Mouse (Mus musculus) neural tube, embryonic 10.5 days (tissue): Measurements from ENCODE around the gene Col27a1.

Experiments
- DNase-seq: peaks from one replicate; pipeline ENCODE4 v3.0.0-alpha.2; 2017; ENCODE audit warnings: low spot score; ENCODE audit errors: extremely low spot score

Col27a1 gene

GRCm38 (mm10) chr4:63307175-63308062 lies 93.6 kb downstream of the Col27a1 start:
- peak; percentile 88 for DNase-seq

GRCm38 (mm10) chr4:63308316-63308715 lies 94.5 kb downstream of the Col27a1 start:
- DNase-seq, result no peak

- DNase-seq, result no peak
Measured at GRCm38 (mm10) chr4:63310247-63310855, 96.5 kb downstream of the Col27a1 start.

- DNase-seq, result no peak
Measured at GRCm38 (mm10) chr4:63311426-63311825, 97.6 kb downstream of the Col27a1 start.

- no peak for DNase-seq
Measured at GRCm38 (mm10) chr4:63314063-63314462, 100.3 kb downstream of the Col27a1 start.

GRCm38 (mm10) chr4:63316076-63316746 lies 102.4 kb downstream of the Col27a1 start:
- no peak for DNase-seq

- DNase-seq, result peak; percentile 57
Measured at GRCm38 (mm10) chr4:63319566-63319965, 105.8 kb downstream of the Col27a1 start.

- DNase-seq, result no peak
Measured at GRCm38 (mm10) chr4:63323275-63323815, 109.5 kb downstream of the Col27a1 start.

GRCm38 (mm10) chr4:63333403-63333802 lies 119.6 kb downstream of the Col27a1 start:
- no peak for DNase-seq

- no peak for DNase-seq
Measured at GRCm38 (mm10) chr4:63338414-63339076, 124.7 kb downstream of the Col27a1 start.

- DNase-seq, result no peak
Measured at GRCm38 (mm10) chr4:63342491-63342890, 128.7 kb downstream of the Col27a1 start.

GRCm38 (mm10) chr4:63343608-63344007 lies 129.8 kb downstream of the Col27a1 start:
- no peak for DNase-seq

GRCm38 (mm10) chr4:63344295-63344694 lies 130.5 kb downstream of the Col27a1 start, which contains the start of gene Orm1:
Gene Orm1, plus strand, starts transcription at chr4:63344560.
- no peak for DNase-seq

GRCm38 (mm10) chr4:63345261-63345660 lies 131.5 kb downstream of the Col27a1 start:
- DNase-seq, result no peak

- no peak for DNase-seq
Measured at GRCm38 (mm10) chr4:63346659-63347058, 132.9 kb downstream of the Col27a1 start.

- no peak for DNase-seq
Measured at GRCm38 (mm10) chr4:63348524-63348923, 134.7 kb downstream of the Col27a1 start.

GRCm38 (mm10) chr4:63355877-63356665 lies 142.3 kb downstream of the Col27a1 start, which contains the start of gene Orm3:
Gene Orm3, plus strand, starts transcription at chr4:63356162.
- no peak for DNase-seq

- DNase-seq, result no peak
Measured at GRCm38 (mm10) chr4:63356981-63357570, 143.3 kb downstream of the Col27a1 start.

- DNase-seq, result no peak
Measured at GRCm38 (mm10) chr4:63359861-63360260, 146.1 kb downstream of the Col27a1 start.

- no peak for DNase-seq
Measured at GRCm38 (mm10) chr4:63362150-63362549, 148.3 kb downstream of the Col27a1 start, which contains the start of gene Orm2. Gene Orm2, plus strand, starts transcription at chr4:63362449.
